Mouse (Mus musculus): ENCODE measurements around the gene Smyd4.

DNA sequence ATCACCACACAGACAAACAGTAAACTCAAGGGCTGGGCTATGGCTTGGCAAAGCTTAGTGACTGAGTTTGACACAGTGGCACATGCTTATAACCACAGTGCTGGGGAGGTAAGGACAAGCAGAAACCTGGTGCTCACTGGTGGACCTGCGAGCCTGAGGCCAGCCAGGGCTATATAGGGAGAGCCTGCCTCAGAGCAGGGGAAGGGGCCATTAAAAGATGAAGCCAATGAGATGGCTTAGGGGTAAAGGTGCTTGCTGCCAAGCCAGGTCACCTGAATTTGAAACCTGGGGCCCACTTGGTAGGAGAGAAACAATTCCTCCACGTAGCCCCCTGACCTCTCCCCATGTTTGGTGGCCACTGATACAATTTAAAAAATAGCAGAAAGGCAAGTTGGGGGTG, 5.1 kb upstream of the Smyd4 start:
- TF ChIP-seq CTCF (IDR thresholded peaks at IDR 0.05; ENCODE audit: low read depth), result no peak
- TF ChIP-seq EP300 (IDR thresholded peaks at IDR 0.05; ENCODE audit: low read depth), result no peak
